Mouse (Mus musculus) left cerebral cortex, adult 2 months (tissue): Measurements from ENCODE around the gene Ndc1. TPM values are rescaled to one million over a fixed set of nuclear protein-coding genes. Genes with fewer than 3 reads are reported as not detected.
A peak's percentile ranks its signal among the peaks of the same experiment; 100 is the strongest.

Experiments used
- DNase-seq, 2 experiments: peaks; one replicate each; pipeline ENCODE4 v3.0.0; 2021 to 2022; ENCODE audit warnings: low spot score in 2 of 2, mixed read lengths in 1 of 2; ENCODE audit errors: extremely low spot score in 1 of 2
- H3K27ac ChIP-seq: fragments of 200-600 bp; 2 replicates; pipeline ENCODE4 v1.8.1; 2022
- H3K4me3 ChIP-seq: fragments of 200-600 bp; 2 replicates; pipeline ENCODE4 v1.8.1; 2022
- CTCF ChIP-seq: fragments of 200-600 bp; IDR thresholded peaks from 2 replicates; pipeline ENCODE4 v1.8.1; 2022; ENCODE audit warnings: antibody characterized with exemption, mild to moderate bottlenecking, moderate library complexity
- intact Hi-C: fragments of 180-260 bp; cut with DNase I; formaldehyde crosslinking; loops from one replicate; pipeline ENCODE4 v1.15.1; 2025
- long read RNA-seq, 2 experiments: library from polyadenylated mRNA; stranded (forward); transcript quantifications; one replicate each; pipeline ENCODE4 v2.0.0; 2021; ENCODE audit warnings: borderline mapping rate in 2 of 2
- total RNA-seq, 2 experiments: library from RNA; stranded (reverse); gene quantifications; 2 replicates each; pipeline ENCODE4 v1.2.3; 2021

The Ndc1 gene
- total RNA-seq = 1 to 10 TPM; 9.6 to 10.0 TPM
- long read RNA-seq, experiment 1, full-length matches to known transcripts = 9 of 14 reads
- long read RNA-seq, experiment 1, partial matches to known transcripts = 2 of 14 reads
- long read RNA-seq, experiment 1, other reads (novel, unspliced or antisense) = 3 of 14 reads
- long read RNA-seq, experiment 2, full-length matches to known transcripts = 12 of 15 reads
- long read RNA-seq, experiment 2, partial matches to known transcripts = 0 of 15 reads
- long read RNA-seq, experiment 2, other reads (novel, unspliced or antisense) = 3 of 15 reads

DNA sequence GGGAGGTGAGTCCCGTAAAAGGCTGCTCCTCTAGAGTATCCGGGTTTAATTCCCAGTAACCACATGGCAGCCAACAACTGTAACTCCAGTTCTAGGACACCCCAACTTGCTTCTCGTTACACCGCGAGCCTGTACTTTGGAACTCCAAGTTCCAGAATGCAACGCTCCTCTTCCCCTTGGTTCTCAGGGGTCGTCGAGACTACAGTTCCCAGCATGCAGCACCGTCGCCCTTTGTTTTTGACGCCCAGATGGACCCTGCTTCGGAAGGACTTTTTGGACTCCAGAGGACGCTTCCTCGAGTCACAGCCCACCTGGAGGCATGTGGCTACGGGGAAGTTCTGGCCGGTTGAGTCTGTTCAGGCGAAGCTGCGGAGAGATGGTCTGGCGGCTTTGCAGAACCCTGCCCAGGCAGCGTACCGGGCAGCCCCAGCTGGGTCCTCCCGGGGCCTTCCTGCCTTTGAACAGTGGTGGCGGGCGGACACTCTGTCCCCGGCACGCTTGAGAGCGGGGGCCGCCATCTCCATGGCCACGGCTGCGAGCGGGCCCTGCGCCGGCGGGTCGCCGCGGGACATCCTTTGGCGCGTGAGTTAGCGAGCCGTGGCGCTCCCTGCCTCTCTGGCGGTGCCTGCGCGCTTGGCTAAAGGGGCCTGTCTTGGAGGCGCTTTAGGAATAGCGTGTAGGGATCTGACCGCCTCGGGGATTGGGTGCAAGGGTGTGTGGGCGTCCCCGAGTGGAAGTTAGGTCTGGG, at the start of gene Ndc1:
Gene Ndc1, plus strand, starts transcription at position 218 of the 748 bp plus-strand sequence.
- intact Hi-C loops = loop anchor here (2.0 kb wide), 1 partner anchor 53 kb away; the partner anchor contains the start of gene Yipf1
- DNase-seq = peak; percentile 82 to 84
- H3K27ac ChIP-seq = peak within 1 kb of the TSS; percentile 98
- no peak; the same call in 1 of the 2 replicates for TF ChIP-seq CTCF
- peak within 1 kb of the TSS; percentile 51 for H3K4me3 ChIP-seq

GRCm38 (mm10) chr4:107318646-107319045, 48.9 kb upstream of the Ndc1 start:
- intact Hi-C loops = no loop called here
- TF ChIP-seq CTCF = no peak
- no peak for DNase-seq
- H3K4me3 ChIP-seq = no peak overlapping the region
- no peak overlapping the region for H3K27ac ChIP-seq

GRCm38 (mm10) chr4:107321041-107321440, 46.5 kb upstream of the Ndc1 start:
- Histone ChIP-seq H3K27ac (no peak overlapping the region), H3K4me3 (no peak overlapping the region)
- TF ChIP-seq CTCF = no peak
- intact Hi-C loops = no loop called here
- DNase-seq = no peak

- H3K27ac ChIP-seq = no peak overlapping the region
- DNase-seq = no peak
- no peak overlapping the region for H3K4me3 ChIP-seq
- intact Hi-C loops = no loop called here
- TF ChIP-seq CTCF = no peak
Observed at GRCm38 (mm10) chr4:107323113-107323512, 44.5 kb upstream of the Ndc1 start.

DNA sequence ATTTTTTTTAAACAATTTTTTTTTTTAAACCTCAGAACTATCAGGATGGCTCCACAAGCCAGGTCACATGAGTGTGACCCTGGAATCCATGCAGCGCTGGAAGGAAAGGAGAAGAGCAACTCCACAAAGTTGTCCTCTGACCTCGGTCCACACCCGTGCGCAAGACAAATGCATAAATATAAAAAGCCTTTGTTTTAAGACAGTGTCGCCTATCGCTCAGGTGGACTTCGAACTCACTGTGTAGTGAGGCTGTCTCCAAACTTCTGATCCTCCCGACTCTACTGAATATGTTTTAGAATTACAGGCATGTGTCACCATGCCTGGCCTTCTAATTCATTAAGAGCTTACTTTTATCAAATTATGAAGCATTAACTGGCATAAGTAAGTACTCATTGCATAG, 39.1 kb upstream of the Ndc1 start:
- Histone ChIP-seq H3K27ac (no peak overlapping the region), H3K4me3 (no peak overlapping the region)
- intact Hi-C loops = no loop called here
- TF ChIP-seq CTCF = no peak
- no peak for DNase-seq

- no peak overlapping the region for H3K27ac ChIP-seq
- no peak for DNase-seq
- intact Hi-C loops = no loop called here
- H3K4me3 ChIP-seq = no peak overlapping the region
- peak; percentile 15 for TF ChIP-seq CTCF
Observed at GRCm38 (mm10) chr4:107333514-107333913, 34.1 kb upstream of the Ndc1 start.

- no peak for TF ChIP-seq CTCF
- no peak for DNase-seq
- no peak overlapping the region for H3K27ac ChIP-seq
- no peak overlapping the region for H3K4me3 ChIP-seq
- intact Hi-C loops = no loop called here
Observed at GRCm38 (mm10) chr4:107336356-107336755, 31.2 kb upstream of the Ndc1 start.

- no peak for DNase-seq
- H3K4me3 ChIP-seq = no peak overlapping the region
- TF ChIP-seq CTCF = no peak
- intact Hi-C loops = no loop called here
- H3K27ac ChIP-seq = no peak overlapping the region
Observed at GRCm38 (mm10) chr4:107337455-107337854, 30.1 kb upstream of the Ndc1 start.

GRCm38 (mm10) chr4:107341354-107341753, 26.2 kb upstream of the Ndc1 start:
- no peak for DNase-seq
- H3K4me3 ChIP-seq = no peak overlapping the region
- TF ChIP-seq CTCF = no peak
- intact Hi-C loops = loop anchor here (10.0 kb wide), 2 partner anchors 507 to 727 kb away; partner anchors contain the start of gene Lexm
- no peak overlapping the region for H3K27ac ChIP-seq

- peak in 1 of 2 experiments; percentile 25 for DNase-seq
- intact Hi-C loops = loop anchor here (5.0 to 10.0 kb wide), 4 partner anchors 147 to 730 kb away; partner anchors contain the start of genes Lexm, Tceanc2 and Tmem59
- H3K4me3 ChIP-seq = no peak overlapping the region
- no peak for TF ChIP-seq CTCF
- no peak overlapping the region for H3K27ac ChIP-seq
Observed at GRCm38 (mm10) chr4:107344612-107345011, 23.0 kb upstream of the Ndc1 start.

DNA sequence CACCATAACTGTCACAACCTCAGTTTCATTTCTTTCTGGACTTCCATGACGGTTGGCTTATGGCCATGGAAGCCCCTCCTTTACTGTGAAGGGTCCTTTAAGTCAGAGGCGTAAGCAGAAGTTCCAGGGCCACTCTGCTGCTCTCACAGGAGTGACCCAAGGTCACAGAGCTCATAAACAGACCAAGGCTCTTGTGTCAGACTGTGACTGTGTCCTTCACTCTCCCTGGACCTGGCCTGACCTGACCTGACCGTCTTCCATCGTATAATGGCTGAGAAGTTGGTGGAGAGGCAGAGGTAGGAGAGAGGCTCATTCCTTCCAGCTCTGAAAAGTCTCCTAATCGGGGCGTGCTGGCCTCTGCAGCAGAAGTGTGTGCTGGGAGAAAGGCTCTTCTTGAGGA, 20.4 kb upstream of the Ndc1 start:
- intact Hi-C loops = loop anchor here (5.0 to 10.0 kb wide), 4 partner anchors 150 to 732 kb away; partner anchors contain the start of genes Lexm, Tceanc2 and Tmem59
- Histone ChIP-seq H3K27ac (no peak overlapping the region), H3K4me3 (no peak overlapping the region)
- DNase-seq = no peak
- no peak for TF ChIP-seq CTCF
